Mouse (Mus musculus): Measurements from ENCODE around the gene Snn. TPM values are rescaled to one million over a fixed set of nuclear protein-coding genes. Genes with fewer than 3 reads are reported as not detected.

Snn gene
- total RNA-seq, 2 experiments from 2014 or later = 172 to 210 TPM

GRCm38 (mm10) chr16:11043239-11043638 is 17.5 kb upstream of the Snn start:
- DNase-seq (ENCODE audit: low spot score in 2 of 2) = no peak
- intact Hi-C loops (cut with DNase I) = no loop called here

GRCm38 (mm10) chr16:11046437-11046836 is 14.3 kb upstream of the Snn start:
- intact Hi-C loops (cut with DNase I) = no loop called here
- no peak for DNase-seq (ENCODE audit: low spot score in 2 of 2)

DNA sequence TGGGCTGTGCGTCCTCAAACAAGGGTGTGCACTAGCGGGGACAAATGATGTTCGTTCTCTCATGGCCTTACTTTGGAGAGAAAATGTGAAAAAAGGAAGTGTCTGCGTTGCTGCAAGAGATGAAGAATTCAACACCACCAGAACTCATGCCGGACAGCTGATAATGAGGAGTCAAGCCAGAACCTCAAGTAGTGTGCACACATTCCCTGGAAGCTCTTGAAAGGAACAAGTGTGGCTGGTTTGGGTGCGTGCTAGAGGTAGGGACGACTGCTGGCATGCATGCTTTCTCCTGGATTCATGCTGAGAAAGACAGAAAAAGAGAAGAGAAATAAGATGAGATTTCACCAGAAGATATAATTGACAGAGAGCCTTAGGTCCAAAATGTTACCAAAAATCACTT is 13.6 kb upstream of the Snn start:
- DNase-seq (ENCODE audit: low spot score in 2 of 2) = no peak
- intact Hi-C loops (cut with DNase I) = no loop called here

- peak in 1 of 2 experiments; percentile 44 for DNase-seq (ENCODE audit: low spot score in 2 of 2)
- intact Hi-C loops (cut with DNase I) = no loop called here
Observed at GRCm38 (mm10) chr16:11050226-11050625, 10.5 kb upstream of the Snn start.

DNA sequence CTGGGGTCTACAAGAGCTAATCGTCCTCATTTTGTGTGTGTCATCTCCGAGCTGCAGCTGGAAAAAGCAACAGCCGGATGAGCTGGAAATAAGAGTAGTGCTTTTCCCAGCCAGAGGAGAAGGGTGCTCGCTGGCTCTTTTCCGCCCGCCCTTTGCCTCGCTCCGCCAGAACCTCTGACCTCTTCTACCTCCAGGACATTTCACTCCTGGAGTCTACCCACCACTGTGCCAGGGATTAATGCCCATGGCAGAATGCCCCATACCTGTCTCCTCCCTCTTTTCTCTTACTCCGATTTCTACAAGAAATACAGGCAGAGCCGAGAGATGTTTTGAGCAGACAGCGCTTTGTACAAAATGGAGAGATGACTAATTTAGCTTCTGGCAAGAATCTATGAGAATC is 9.6 kb upstream of the Snn start:
- intact Hi-C loops (cut with DNase I) = no loop called here

DNA sequence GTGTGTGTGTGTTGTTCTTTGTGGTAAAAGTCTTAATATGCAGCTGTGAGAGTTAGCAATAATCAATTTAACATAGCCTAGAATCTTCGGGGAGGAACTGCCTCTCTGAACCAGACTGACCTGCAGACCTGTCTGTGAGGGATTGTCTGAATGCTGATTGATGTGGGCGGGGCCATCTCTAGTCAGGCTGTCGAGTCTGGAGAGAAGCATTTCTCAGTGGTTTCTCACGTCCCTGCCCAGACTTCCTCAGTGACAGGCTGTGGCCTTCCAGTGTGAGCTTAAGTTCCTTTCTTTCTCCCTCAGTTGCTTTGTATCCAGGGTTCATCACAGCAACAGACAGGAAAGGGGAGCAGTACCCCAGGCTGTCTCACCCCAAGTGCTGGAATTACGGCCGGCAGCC is 6.3 kb upstream of the Snn start:
- intact Hi-C loops (cut with DNase I) = no loop called here
- DNase-seq (ENCODE audit: low spot score in 2 of 2) = no peak

More for the DNA sequence above, 9.6 kb upstream of the Snn start:
- no peak for DNase-seq (ENCODE audit: low spot score in 2 of 2)

- no peak for DNase-seq (ENCODE audit: low spot score in 2 of 2)
- intact Hi-C loops (cut with DNase I) = no loop called here
Observed at GRCm38 (mm10) chr16:11054871-11055270, 5.9 kb upstream of the Snn start.

DNA sequence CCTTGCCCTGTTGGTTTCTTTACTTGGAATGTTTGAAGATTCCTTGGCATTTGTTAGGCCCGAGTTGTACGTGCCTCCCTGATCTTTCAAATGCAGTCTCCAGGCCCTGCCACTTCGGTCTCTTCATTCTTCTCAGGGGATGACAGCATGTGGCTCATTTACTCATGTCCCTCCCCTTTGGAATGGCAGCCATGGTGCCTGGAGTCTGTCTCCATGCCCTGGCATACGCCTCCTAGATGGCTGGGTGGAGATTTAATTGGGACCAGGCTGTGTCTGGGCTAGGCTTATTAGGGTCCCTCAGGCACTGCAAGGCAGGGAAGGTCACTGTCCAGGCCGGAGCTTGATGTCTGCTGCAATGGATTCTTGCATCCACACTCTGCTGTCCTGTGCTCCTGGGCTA is 4.8 kb upstream of the Snn start:
- intact Hi-C loops (cut with DNase I) = no loop called here
- DNase-seq (ENCODE audit: low spot score in 2 of 2) = no peak

DNA sequence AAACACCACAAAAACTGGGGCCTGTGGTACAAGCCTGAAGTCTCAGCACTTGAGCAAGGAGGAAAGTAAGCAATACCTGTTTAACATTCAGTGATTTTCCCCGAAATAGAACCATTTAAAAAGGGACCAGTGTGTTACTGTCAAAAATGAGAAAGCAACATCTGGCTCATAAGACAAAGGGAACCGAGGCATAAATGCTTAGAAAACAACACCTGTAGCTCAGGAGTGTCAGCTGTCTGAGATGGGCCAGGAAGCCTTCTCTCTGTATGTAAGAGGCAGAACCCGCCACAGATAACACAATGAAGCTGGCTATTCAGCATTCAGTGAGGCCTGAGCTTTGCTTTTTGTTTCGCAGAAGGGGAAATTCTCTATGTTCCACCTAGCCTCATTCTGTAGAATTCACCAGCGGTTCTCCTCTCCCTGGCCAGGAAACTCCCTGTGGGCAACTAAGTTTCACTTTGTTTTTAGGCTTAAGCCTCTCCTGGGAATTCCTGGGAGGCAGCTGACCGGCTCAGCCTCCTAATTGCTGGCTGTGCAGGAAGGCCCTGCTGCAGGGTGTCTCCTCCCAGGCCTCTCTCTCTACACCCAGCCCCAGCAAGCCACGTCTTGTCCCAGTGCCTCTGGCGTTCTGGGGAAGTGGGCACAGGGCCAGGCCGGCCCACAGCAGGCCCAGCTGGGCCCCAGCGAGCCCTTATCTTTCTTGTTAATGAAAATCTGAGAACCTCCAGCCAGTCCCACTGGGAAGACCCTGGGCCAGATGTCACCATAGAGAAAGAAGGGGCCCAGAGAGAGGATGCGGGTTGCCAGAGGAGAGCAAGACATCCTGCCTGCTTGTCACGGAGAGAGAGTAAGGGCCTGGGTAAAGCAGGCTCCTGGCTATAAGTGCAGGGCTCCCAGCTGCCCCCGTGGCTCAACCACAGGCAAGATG is 2.3 kb downstream of the Snn start:
- DNase-seq (ENCODE audit: low spot score in 2 of 2) = peak; percentile 49 to 54
- intact Hi-C loops (cut with DNase I) = no loop called here

- no peak for DNase-seq (ENCODE audit: low spot score in 2 of 2)
- intact Hi-C loops (cut with DNase I) = no loop called here
Observed at GRCm38 (mm10) chr16:11064341-11064740, 3.6 kb downstream of the Snn start.

DNA sequence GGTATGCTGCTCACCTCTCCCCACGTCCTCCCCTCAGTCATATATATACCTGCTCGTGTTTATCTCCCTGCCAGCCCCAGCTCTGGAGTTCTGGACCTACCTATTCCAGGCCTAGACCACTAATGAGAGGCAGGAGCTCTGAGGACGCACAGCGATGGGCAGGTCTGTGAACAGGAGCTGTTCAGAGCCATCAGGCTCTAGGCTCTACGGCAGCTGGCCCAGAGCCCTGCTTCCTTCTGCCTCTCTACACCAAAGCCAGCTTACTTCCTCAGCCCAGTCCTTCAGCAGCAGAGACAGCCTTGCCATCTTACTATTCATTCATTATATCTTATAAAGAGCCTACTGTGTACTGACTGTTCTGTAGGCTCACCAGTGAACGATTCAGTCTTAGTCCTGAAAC is 4.0 kb downstream of the Snn start:
- DNase-seq (ENCODE audit: low spot score in 2 of 2) = no peak
- intact Hi-C loops (cut with DNase I) = loop anchor here (5.0 kb wide), 1 partner anchor 38 kb away; no protein-coding TSS in a partner anchor

DNA sequence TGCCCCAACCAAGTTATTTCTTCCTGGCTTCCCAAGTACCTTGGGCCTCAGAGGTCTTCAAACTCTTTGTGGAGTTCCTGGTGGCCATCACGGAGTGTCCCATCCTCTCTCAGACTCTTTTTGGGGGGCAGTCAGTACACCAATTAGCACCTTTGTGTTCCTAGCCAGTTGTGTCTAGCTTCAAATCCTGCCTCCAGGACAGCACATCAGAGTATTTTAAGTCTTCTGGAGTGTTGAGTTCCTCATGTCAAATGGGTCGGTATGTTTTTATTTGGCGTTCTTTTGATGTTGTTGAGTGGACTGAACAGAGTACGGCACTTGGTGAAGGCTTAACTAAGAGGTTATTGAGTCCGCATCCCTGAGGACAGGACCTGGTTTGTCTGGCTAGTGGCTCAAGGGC is 4.7 kb downstream of the Snn start:
- intact Hi-C loops (cut with DNase I) = loop anchor here (5.0 kb wide), 1 partner anchor 37 kb away; no protein-coding TSS in a partner anchor
- DNase-seq (ENCODE audit: low spot score in 2 of 2) = no peak

DNA sequence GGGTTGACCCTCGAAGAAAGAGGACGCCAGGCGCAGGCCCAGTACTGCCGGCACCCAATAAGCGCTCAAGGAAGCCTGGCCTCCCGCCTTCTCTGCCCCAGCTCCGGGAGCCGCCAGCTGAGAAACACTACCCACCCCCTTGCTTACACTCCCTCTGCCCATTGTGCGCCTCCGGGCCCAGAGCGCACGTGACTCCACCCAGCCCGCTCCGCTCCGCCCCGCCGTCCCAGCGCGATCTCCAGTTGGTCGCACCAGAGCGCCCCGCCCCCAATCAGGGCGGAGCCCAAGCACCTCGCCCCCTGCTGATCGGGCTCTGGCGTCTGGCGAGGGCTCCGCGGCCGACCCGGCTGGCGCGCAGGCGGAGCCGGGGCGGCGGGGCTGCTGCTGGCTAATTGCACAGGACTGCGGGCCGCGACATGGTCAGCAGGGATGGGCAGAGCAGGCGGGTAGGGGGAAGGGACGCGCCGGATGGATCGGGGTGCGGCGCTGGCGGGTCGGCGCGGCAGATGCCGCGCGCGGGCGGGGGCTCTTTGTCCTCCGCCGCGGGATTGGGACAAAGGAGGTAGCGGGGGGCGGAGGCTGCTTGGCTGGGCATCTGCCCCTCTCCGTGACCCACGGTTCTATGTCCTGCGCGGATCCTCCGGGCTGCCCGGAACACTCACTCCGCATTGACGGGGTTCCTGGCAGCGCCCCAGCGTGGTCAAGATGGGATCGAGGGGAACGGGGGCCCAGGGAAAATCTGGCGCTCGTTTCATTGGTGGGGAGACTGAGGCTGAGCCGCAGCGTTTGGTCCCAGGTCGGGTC is 5.5 kb downstream of the Snn start, which contains the start of gene Litaf:
Gene Litaf, minus strand, starts transcription at position 129 of the 804 bp plus-strand sequence.
- intact Hi-C loops (cut with DNase I) = loop anchor here (5.0 kb wide), 1 partner anchor 36 kb away; no protein-coding TSS in a partner anchor
- peak; percentile 95 to 97 for DNase-seq (ENCODE audit: low spot score in 2 of 2)

DNA sequence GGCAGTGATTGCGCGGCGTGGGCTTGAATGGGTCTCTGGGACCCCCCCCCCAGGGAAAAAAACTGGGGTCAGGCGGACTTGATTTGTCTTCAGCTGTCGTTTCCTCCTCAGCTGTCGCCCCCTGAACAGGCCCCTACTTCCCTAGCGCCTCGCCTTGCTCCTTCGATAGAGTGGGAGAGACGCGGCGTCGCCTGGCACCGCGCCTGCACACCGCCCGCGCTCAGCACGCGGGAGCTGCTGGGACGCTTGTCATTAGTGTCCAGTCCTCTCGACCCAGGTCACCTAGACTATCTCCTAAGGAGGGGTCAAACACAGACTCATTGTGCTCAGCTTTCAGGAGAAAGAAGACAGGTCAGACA is 6.1 kb downstream of the Snn start:
- peak; percentile 57 to 67 for DNase-seq (ENCODE audit: low spot score in 2 of 2)
- intact Hi-C loops (cut with DNase I) = loop anchor here (5.0 kb wide), 1 partner anchor 35 kb away; no protein-coding TSS in a partner anchor

- intact Hi-C loops (cut with DNase I) = loop anchor here (2.0 to 5.0 kb wide), 2 partner anchors 16 to 34 kb away; no protein-coding TSS in a partner anchor
Observed at GRCm38 (mm10) chr16:11068666-11069065, 7.9 kb downstream of the Snn start.

DNA sequence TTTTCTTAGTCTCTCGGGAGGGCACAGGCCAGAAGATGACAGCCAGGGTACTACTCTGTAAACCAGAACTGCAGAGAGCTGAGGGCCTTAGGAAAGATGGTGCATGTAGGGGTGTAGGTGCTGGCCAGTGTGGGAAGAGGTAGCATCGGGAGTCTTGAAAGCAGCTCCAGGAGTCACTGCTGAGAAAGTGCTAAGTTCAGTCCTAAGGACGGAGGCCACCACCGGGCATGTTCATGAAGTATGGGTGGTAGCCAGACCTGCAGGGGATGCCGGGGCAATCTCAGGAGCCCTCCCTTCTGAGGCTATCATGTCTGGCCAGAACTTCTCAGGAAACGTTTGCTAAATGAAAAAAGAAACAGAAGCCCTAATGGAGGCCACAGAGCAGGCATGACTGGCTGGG is 8.5 kb downstream of the Snn start:
- intact Hi-C loops (cut with DNase I) = loop anchor here (2.0 to 5.0 kb wide), 2 partner anchors 16 to 33 kb away; no protein-coding TSS in a partner anchor
- DNase-seq (ENCODE audit: low spot score in 2 of 2) = no peak

More at GRCm38 (mm10) chr16:11068666-11069065, 7.9 kb downstream of the Snn start:
- no peak for DNase-seq (ENCODE audit: low spot score in 2 of 2)

- peak in 1 of 2 experiments; percentile 45 for DNase-seq (ENCODE audit: low spot score in 2 of 2)
Observed at GRCm38 (mm10) chr16:11069710-11070420, 9.1 kb downstream of the Snn start.

DNA sequence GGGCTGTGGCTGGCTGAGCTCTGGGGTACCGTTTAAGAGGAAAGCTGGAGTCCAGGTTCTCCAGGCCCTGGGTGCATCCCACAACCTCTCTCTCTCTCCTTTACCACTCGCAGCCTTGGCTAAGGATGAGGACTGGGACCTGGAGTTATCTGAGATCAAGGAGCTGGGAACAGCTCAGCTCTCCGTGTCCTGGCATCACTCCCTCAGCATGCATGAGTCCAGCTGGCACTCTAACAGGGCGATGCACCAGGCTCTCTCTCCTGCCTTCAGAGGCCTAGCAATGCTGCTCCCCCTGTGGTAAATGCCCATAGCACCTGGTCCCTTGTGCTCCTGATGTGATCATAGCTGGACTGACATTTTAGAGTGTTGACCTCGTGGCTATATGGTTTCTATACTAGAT is 10.4 kb downstream of the Snn start:
- DNase-seq (ENCODE audit: low spot score in 2 of 2) = no peak
- intact Hi-C loops (cut with DNase I) = no loop called here

More at GRCm38 (mm10) chr16:11069710-11070420, 9.1 kb downstream of the Snn start:
- intact Hi-C loops (cut with DNase I) = loop anchor here (2.0 to 5.0 kb wide), 2 partner anchors 15 to 32 kb away; no protein-coding TSS in a partner anchor

- no peak for DNase-seq (ENCODE audit: low spot score in 2 of 2)
Observed at GRCm38 (mm10) chr16:11071887-11072286, 11.1 kb downstream of the Snn start.

More at GRCm38 (mm10) chr16:11071887-11072286, 11.1 kb downstream of the Snn start:
- intact Hi-C loops (cut with DNase I) = no loop called here
